Mouse (Mus musculus): ENCODE measurements around the gene Tmem170b. TPM values are rescaled to one million over a fixed set of nuclear protein-coding genes. Genes with fewer than 3 reads are reported as not detected.

The Tmem170b gene
- total and polyA plus RNA-seq, 2 experiments from 2014 or later = 33.2 to 39.3 TPM

GRCm38 (mm10) chr13:41584358-41584680 lies 21.4 kb upstream of the Tmem170b start:
- TF ChIP-seq CTCF (IDR thresholded peaks at IDR 0.05) = no peak
- Histone ChIP-seq H3K36me3 (ENCODE audit: insufficient read depth, low read length) (no peaks in the 10 kb centered on the region), H3K4me2 (ENCODE audit: low read depth, low read length, poor library complexity, severe bottlenecking) (no peak overlapping the region), H3K9ac (replicated peaks; ENCODE audit: low read length, poor library complexity, severe bottlenecking) (no peak overlapping the region), H3K9me3 (ENCODE audit: low read length) (no peaks in the 10 kb centered on the region), H3K4me1 (ENCODE audit: insufficient read depth, low read length) (no peaks in the 10 kb centered on the region), H3K27ac (ENCODE audit: low read depth, low read length) (no peak overlapping the region), H3K27me3 (ENCODE audit: insufficient read depth, low read length) (no peaks in the 10 kb centered on the region), H3K4me3 (ENCODE audit: low read depth, low read length) (no peak overlapping the region)
- no peak for ATAC-seq (ENCODE audit: low FRiP score)
- no peak for DNase-seq (ENCODE audit: low spot score)
- 86% methylated on average over 3 of the region's 3 CpGs for WGBS

- TF ChIP-seq CTCF (IDR thresholded peaks at IDR 0.05) = no peak
- Histone ChIP-seq H3K4me1 (ENCODE audit: insufficient read depth, low read length) (no peaks in the 10 kb centered on the region), H3K9ac (replicated peaks; ENCODE audit: low read length, poor library complexity, severe bottlenecking) (no peak overlapping the region), H3K27ac (ENCODE audit: low read depth, low read length) (no peak overlapping the region), H3K27me3 (ENCODE audit: insufficient read depth, low read length) (no peaks in the 10 kb centered on the region), H3K9me3 (ENCODE audit: low read length) (no peaks in the 10 kb centered on the region), H3K4me3 (ENCODE audit: low read depth, low read length) (no peak overlapping the region), H3K4me2 (ENCODE audit: low read depth, low read length, poor library complexity, severe bottlenecking) (no peak overlapping the region), H3K36me3 (ENCODE audit: insufficient read depth, low read length) (no peaks in the 10 kb centered on the region)
- DNase-seq (ENCODE audit: low spot score) (no peak), ATAC-seq (ENCODE audit: low FRiP score) (no peak)
- WGBS = 93% methylated on average over 4 of the region's 4 CpGs
Measured at GRCm38 (mm10) chr13:41584896-41585295, 20.8 kb upstream of the Tmem170b start.

GRCm38 (mm10) chr13:41596678-41597077 lies 9.0 kb upstream of the Tmem170b start:
- TF ChIP-seq CTCF (IDR thresholded peaks at IDR 0.05) = no peak
- Histone ChIP-seq H3K27ac (ENCODE audit: low read depth, low read length) (no peak overlapping the region), H3K36me3 (ENCODE audit: insufficient read depth, low read length) (no peaks in the 10 kb centered on the region), H3K4me2 (ENCODE audit: low read depth, low read length, poor library complexity, severe bottlenecking) (no peak overlapping the region), H3K4me3 (ENCODE audit: low read depth, low read length) (no peak overlapping the region), H3K9ac (replicated peaks; ENCODE audit: low read length, poor library complexity, severe bottlenecking) (no peak overlapping the region), H3K4me1 (ENCODE audit: insufficient read depth, low read length) (no peaks in the 10 kb centered on the region), H3K9me3 (ENCODE audit: low read length) (no peaks in the 10 kb centered on the region), H3K27me3 (ENCODE audit: insufficient read depth, low read length) (no peaks in the 10 kb centered on the region)
- WGBS = 70% methylated on average over 2 of the region's 2 CpGs
- ATAC-seq (ENCODE audit: low FRiP score) (no peak), DNase-seq (ENCODE audit: low spot score) (no peak)

GRCm38 (mm10) chr13:41599977-41600376 lies 5.7 kb upstream of the Tmem170b start:
- Histone ChIP-seq H3K4me2 (ENCODE audit: low read depth, low read length, poor library complexity, severe bottlenecking) (no peak overlapping the region), H3K4me3 (ENCODE audit: low read depth, low read length) (no peak overlapping the region), H3K4me1 (ENCODE audit: insufficient read depth, low read length) (no peaks in the 10 kb centered on the region), H3K36me3 (ENCODE audit: insufficient read depth, low read length) (no peaks in the 10 kb centered on the region), H3K9ac (replicated peaks; ENCODE audit: low read length, poor library complexity, severe bottlenecking) (no peak overlapping the region), H3K27ac (ENCODE audit: low read depth, low read length) (no peak overlapping the region), H3K9me3 (ENCODE audit: low read length) (no peaks in the 10 kb centered on the region), H3K27me3 (ENCODE audit: insufficient read depth, low read length) (no peaks in the 10 kb centered on the region)
- TF ChIP-seq CTCF (IDR thresholded peaks at IDR 0.05) = no peak
- DNase-seq (ENCODE audit: low spot score) (no peak), ATAC-seq (ENCODE audit: low FRiP score) (no peak)
- 84% methylated on average over 4 of the region's 4 CpGs for WGBS

GRCm38 (mm10) chr13:41601056-41601455 lies 4.7 kb upstream of the Tmem170b start:
- Histone ChIP-seq H3K4me2 (ENCODE audit: low read depth, low read length, poor library complexity, severe bottlenecking) (no peak overlapping the region), H3K9me3 (ENCODE audit: low read length) (no peaks in the 10 kb centered on the region), H3K4me1 (ENCODE audit: insufficient read depth, low read length) (no peaks in the 10 kb centered on the region), H3K4me3 (ENCODE audit: low read depth, low read length) (no peak overlapping the region), H3K9ac (replicated peaks; ENCODE audit: low read length, poor library complexity, severe bottlenecking) (no peak overlapping the region), H3K27ac (ENCODE audit: low read depth, low read length) (no peak overlapping the region), H3K36me3 (ENCODE audit: insufficient read depth, low read length) (no peaks in the 10 kb centered on the region), H3K27me3 (ENCODE audit: insufficient read depth, low read length) (no peaks in the 10 kb centered on the region)
- 89% methylated on average over 3 of the region's 3 CpGs for WGBS
- ATAC-seq (ENCODE audit: low FRiP score) (no peak), DNase-seq (ENCODE audit: low spot score) (no peak)
- no peak for TF ChIP-seq CTCF (IDR thresholded peaks at IDR 0.05)

- no peak overlapping the region for H3K4me2 ChIP-seq (ENCODE audit: low read depth, low read length, poor library complexity, severe bottlenecking)
- H3K27me3 ChIP-seq (ENCODE audit: insufficient read depth, low read length) = no peaks in the 10 kb centered on the region
- no peaks in the 10 kb centered on the region for H3K9me3 ChIP-seq (ENCODE audit: low read length)
- WGBS = 78% methylated on average over 5 of the region's 5 CpGs
- ATAC-seq (ENCODE audit: low FRiP score) (no peak), DNase-seq (ENCODE audit: low spot score) (no peak)
- no peak overlapping the region for H3K4me3 ChIP-seq (ENCODE audit: low read depth, low read length)
- no peak overlapping the region for H3K27ac ChIP-seq (ENCODE audit: low read depth, low read length)
- peaks cover 10% of the 10 kb centered on the region; the same call in 1 of the 2 replicates for H3K4me1 ChIP-seq (ENCODE audit: insufficient read depth, low read length)
- TF ChIP-seq CTCF (IDR thresholded peaks at IDR 0.05) = no peak
- no peaks in the 10 kb centered on the region for H3K36me3 ChIP-seq (ENCODE audit: insufficient read depth, low read length)
- H3K9ac ChIP-seq (replicated peaks; ENCODE audit: low read length, poor library complexity, severe bottlenecking) = no peak overlapping the region
Measured at GRCm38 (mm10) chr13:41603921-41604466, 1.7 kb upstream of the Tmem170b start.
